ENCODE assay signal across 8 mouse cellular contexts in the genomic region with DNA sequence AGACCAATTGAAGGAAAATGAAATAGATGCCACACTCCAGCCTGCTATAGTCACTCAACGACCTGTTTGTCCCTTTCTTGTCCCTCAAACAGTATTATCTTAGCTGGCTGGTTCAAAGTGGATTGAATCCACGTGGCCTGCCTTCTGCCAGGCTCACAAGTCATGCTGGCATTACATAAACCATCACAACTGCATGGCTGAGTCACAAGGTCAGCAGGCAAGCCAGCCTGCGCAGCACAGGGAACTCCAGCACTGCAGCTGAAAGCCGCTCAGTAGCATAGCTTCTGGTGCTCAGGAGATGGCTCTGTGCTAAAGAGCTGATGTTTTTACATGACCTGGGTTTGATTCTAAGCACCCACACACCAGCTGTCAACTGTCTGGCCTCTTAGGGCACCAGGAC.
DNase-seq lines count a peak whose midpoint lies in the region; ATAC-seq and TF ChIP-seq lines count a peak whose summit lies in the region.

No protein-coding gene starts in this region.

- peak; percentile 46 to 59 for DNase-seq in lung, adult 18-20 months
- DNase-seq in lung, postnatal 10 days, result no peak
- DNase-seq in adrenal gland, postnatal 25 days, result peak; percentile 67
- peak; percentile 50 for DNase-seq in gastrocnemius, postnatal 14 days
- peak in 1 of 2 experiments; percentile 46 for DNase-seq in left cerebral cortex, adult 2 months (ENCODE audit: extremely low spot score in 1 of 2, low spot score in 2 of 2)
- no peak for DNase-seq in thymus, postnatal 10 days (ENCODE audit: low spot score in 2 of 2)
- DNase-seq in urinary bladder, postnatal 4 days (ENCODE audit: low spot score in 2 of 2), result no peak

- ATAC-seq in erythroid progenitor cell, adult 5-6 weeks (replicated peaks; ENCODE audit: low FRiP score, poor library complexity, severe bottlenecking), result no peak

- TF ChIP-seq CTCF in left cerebral cortex, adult 2 months (IDR thresholded peaks at IDR 0.05), result no peak

- peak overlapping the region; percentile 84 for H3K27ac ChIP-seq in left cerebral cortex, adult 2 months

- no peak overlapping the region for H3K4me3 ChIP-seq in left cerebral cortex, adult 2 months

- intact Hi-C loops in gastrocnemius, postnatal 14 days (cut with DNase I; ENCODE audit: low total_unique reads), result no loop called here
- intact Hi-C loops in left cerebral cortex, adult 2 months (cut with DNase I), result no loop called here

Comparison
In these comparisons a context has a peak if more than half of its experiments do, and no peak if none do; other contexts are left out.
1. DNase-seq: peak in lung, adult 18-20 months (2 of 2), adrenal gland, postnatal 25 days (single experiment) and gastrocnemius, postnatal 14 days (single experiment); none in lung, postnatal 10 days (single experiment), thymus, postnatal 10 days (0 of 2) and urinary bladder, postnatal 4 days (0 of 2).